Mouse (Mus musculus) right cerebral cortex, postnatal 36 days (tissue): ENCODE data around the gene Gm42715.

ENCODE experiments used
- DNase-seq, 2 experiments: peaks; one replicate each; pipeline ENCODE4 v3.0.0; 2022; ENCODE audit warnings: low spot score in 2 of 2, mixed read lengths in 1 of 2

The Gm42715 gene

DNA sequence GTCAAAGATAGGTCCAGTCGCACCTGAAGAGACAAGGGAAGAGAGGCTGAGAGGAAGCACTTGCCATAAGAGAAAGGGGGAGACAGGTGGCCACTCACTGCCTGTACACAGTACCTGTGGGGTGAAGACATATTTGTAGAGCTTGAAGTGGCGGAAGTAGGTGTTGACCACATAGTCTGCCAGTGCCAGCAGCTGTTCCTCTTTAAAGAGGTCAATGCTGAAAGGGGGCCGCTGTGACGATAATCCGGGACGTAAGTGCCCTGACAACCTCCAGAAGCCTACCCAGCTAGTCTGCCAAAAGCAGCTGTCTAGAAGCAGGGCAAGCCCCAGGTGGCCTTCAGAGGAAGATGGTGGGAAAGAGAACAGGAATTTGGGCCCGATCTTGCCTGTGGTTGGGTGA lies 65.6 kb downstream of the Gm42715 start:
- no peak for DNase-seq

DNA sequence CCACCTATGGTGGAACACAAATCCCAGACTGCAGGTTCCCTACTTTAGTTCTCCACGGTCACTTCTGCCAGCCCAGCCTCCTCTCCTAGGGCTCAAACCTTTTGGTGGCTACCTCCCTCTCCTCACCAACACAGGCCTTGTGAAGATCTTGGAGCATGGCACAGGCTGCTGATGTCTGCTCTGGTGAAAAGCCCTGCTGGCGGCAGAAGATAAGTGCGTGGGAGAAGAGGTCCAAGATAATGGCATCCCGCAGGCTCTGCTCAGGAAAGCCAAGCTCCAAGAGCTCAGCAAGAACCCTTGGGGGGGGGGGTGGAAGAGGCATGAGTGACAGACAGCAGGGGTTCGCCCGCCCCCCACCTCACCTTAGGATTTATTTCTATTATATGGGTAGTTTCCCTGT lies 66.8 kb downstream of the Gm42715 start:
- no peak for DNase-seq

DNA sequence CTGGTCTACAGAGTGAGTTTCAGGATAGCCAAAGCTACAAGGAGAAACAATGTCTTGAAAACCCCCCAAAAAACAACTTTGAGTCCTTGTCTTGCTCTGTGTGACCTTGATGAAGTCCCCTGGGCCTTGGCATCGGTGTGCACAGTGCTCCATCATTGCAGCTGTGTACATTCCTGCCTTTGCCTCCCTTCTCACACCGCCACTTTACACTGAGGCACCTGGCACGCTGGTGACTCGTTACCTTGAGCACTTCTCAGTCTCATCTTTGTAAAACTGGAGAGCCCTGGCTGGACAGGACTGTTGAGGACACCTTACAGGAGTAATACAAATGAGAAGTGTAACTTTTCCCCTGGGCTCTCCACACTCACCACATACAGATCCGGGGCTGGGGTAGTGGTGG lies 67.8 kb downstream of the Gm42715 start:
- no peak for DNase-seq

DNA sequence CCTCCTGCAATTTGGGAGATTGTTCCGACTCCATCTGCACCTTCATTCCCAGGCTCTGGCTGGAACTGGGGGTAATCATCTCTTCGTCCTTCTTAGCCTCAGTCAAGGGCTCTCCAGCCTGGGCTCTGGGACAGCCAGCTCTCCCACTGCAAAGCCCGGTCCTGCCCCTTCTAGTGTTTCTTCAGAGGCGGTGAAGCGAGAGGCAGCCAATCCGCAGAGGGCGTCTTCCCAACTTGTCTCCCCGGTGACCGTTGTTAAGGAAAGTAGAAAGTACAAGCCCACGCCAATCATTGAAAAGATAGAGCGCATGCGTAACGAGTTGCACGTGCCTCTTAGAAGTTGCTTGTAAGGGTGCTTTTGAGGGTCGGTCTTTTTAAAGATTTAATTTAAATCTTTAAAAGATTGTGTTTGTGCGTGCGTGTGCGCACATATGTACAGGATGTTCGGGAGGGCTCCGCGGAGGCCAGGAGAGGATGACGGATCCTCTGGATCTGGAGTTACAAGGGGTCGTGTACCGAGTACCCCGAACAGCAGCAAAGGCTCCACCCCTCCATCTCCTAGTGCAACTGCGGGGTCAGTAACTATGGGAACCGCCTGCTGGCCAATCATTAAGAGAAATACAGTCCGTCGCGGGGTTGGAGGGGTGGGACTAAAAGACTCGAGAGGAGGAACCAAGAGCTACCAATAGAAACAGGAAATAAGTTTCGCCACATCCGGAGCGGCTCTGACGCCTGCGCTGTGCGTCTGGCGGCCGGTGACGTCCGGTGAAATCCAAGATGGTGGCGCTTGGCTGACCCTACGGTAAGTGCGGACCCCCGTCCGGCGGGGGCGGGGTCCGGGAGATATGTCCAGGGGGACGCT lies 68.9 kb downstream of the Gm42715 start, which contains the start of the genes Ccdc189 and Rnf40:
Ccdc189 (minus strand) TSS at position 585 of the 861 bp plus-strand sequence.
Rnf40 (plus strand) TSS at position 757 of the 861 bp plus-strand sequence.
- peak; percentile 95 to 98 for DNase-seq

DNA sequence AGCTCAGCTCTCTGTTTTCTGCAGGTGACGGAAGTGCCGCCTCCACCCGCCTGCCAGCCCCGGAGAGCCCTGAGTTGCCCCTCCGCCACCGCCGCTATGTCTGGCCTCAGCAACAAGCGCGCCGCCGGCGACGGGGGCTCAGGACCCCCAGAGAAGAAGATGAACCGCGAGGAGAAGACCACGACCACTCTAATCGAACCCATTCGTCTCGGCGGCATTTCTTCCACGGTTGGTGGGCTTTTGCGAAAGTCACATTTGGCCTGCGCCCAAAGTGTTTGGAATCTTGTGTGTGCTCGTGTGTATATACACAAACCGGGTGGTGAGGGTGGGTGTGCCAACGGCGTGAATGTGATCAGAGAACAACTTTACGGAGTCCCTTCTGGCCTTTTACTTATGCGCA lies 69.5 kb downstream of the Gm42715 start:
- DNase-seq: no peak

DNA sequence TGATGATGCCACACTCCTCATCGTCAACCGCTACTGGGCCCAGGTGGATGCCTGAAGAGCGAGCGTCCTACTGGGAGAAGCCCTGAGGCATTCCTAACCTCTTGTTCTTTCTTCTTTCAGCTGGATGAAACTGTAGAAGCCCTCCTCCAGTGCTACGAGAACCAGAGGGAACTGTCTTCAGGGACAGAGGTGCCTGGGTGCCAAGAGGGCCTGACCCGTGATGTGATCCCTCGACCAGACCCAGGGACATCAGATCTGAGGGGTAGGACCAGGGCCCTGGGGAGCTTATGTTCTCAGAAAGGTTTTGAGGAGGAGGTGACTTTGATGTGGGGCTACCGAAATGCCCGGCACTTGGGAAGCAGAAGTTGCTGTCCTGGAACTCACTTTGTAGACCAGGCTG lies 70.3 kb downstream of the Gm42715 start:
- no peak for DNase-seq

DNA sequence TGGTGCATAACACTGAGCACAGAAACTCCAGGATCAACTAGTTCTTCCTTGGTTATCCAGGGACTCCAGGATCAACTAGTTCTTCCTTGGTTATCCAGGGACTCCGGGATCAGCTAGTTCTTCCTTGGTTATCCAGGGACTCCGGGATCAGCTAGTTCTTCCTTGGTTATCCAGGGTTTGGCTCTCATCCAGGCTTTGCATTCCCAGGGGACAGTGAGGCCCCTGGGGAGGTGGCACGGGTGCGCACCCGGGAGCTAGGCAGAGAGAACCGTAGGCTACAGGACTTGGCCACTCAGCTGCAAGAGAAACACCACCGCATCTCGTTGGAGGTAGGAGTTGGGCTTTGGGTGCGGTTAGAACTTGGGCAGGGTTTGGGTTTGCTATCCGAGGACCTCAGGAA lies 71.7 kb downstream of the Gm42715 start:
- no peak for DNase-seq

DNA sequence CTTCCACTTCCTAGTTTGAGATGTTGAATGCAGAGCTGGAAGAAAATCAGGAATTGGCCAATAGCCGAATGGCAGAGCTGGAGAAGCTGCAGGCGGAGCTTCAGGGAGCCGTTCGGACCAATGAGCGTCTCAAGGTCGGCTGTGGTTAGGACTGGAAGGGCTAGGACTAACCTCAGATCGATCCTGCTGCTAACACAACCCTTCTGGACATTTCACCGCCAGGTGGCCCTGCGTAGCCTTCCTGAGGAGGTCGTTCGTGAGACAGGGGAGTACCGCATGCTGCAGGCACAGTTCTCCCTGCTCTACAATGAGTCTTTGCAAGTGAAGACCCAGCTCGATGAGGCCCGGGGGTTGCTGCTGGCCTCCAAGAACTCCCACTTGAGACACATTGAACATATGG lies 73.2 kb downstream of the Gm42715 start:
- DNase-seq: no peak

DNA sequence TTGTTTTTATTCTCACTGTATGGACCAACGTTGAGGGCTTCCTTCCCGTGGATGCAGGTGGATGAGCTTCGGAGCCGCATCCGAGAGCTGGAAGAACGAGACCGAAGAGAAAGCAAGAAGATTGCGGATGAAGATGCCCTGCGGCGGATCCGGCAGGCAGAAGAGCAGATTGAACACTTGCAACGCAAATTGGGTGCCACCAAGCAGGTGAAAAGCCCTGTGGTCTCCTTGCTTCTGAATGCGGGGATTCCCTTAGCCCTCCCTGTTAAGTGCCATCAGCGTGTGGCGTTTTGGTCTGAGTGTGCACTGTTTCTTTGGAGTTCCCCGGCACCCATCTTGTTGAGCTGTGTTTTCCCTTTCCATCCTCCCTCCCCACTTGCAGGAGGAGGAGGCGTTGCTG lies 77.4 kb downstream of the Gm42715 start:
- no peak for DNase-seq

DNA sequence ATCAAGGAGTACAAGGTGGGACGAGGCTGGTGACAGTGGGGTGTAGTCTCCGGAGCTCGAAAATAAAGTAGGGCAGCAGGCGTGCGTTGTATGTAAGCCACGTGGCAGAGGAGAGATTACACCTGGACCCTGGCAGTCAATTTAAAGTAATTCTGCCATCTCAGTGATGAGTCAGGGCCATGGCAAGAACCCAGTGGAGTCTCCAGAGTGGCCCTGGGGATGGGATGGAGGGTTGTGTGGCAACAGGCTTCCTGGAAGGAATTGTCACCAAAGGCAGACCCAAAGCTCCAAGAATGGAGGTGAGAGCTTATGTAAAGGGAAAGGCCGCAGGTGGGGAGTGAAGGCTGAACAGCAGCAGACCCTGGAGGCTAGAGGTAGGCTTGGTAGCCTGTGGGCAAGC lies 81.2 kb downstream of the Gm42715 start:
- DNase-seq: no peak

DNA sequence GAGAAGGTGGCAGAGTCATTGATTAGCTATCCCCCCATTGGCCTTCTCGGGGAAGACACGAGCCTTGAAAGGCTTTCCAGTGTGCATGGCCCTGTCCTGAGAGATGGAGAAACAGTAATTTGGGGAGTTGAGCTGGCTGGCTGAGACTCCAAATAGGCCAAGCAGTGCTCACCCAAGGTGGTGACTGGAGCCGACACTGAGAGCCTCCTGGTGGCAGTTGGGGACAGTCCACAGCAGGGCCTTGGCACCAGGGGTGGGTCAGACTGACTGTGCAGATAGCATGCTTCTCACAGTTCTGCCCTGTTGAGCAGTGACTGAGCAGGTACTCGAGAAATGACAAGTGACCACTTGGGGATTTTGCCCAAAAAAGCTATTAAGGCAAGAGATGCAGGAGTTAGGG lies 82.4 kb downstream of the Gm42715 start:
- DNase-seq: no peak

DNA sequence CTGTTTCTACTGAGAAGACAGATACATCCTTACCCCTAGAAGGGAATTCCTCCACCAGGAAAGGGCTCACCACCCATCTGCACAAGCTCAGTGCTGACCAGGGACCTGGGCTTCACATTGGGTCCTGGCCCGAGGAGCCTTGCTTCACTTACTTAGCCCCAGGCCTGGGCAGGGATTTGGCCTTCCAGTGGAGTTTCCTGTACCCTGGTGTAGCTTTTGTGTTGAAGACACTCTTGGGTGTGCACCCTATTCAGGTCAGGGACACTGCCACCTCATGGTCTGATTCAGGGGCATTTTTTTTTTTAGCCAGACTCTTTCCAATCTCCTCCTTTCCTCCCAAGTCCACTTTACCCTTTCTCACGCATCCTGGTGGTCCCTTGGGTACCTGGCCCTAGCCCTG lies 83.5 kb downstream of the Gm42715 start:
- no peak for DNase-seq

DNA sequence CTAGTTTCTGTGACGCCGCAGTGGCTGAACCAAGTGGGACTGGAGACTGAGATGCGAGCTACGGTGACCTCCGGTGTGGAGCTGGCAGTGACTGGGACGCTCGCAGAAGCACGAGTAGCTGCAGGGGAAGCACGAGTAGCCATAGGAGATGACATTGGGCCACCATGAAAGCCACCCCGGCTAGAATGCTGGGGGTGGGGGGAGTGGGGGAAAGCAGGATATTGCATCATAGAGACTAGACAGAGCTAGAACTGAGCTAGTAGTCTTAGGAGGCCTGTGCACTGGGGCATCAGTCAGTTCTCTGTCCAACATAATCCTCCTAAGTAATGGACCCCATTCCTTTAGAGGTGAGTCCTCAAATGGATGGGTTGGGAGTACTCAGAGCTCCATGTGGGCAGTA lies 84.9 kb downstream of the Gm42715 start:
- DNase-seq: no peak

DNA sequence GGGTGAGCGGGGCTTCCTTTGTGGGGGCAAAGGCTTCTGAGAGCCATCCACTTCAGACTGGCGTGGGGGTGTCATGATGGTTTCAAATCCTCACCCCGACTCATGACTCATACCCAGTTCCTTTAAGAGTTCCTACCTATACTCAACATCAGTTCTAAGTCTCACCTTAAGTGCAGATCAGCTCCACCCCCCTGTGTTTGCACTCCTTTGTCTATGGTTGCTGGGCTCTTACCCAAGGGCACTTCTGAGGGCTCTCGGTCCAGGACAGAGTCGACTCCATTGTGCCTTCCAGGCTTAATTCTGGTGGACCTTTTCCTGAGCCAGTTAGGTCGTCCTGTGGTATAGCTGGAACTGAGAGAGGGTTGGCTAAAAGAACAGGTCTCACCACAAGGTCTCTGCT lies 87.8 kb downstream of the Gm42715 start:
- no peak for DNase-seq

DNA sequence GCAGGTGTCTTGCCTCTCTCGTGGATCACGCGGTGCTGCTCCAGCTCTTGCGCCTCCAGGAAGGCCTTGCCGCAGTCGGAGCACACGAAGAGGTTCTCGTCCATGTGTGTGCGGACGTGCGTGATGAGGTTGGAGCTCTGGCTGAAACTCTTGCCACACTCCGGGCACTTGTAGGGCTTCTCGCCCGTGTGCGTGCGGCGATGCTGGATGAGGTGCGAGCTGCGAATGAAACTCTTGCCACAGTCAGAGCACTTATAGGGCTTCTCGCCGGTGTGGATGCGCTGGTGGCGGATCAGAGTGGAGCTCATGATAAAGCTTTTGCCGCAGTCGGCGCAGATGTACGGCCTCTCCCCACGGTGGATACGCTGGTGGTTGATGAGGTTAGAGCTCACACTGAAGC lies 91.6 kb downstream of the Gm42715 start:
- no peak for DNase-seq

DNA sequence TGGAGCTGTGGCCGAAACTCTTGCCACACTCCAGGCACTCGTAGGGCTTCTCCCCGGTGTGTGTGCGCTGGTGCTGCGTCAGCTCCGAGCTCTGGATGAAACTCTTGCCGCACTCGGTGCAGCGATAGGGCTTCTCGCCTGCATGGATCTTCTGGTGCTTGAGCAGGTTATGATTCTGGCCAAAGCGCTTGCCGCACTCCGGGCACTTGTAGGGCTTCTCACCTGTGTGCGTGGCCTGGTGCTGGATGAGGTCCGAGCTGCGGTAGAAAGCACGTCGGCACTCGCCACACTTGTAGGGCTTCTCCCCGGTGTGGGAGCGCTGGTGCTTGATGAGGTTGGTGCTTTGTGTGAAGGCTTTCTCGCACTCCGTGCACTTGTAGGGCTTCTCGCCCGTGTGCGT lies 92.2 kb downstream of the Gm42715 start:
- no peak for DNase-seq

DNA sequence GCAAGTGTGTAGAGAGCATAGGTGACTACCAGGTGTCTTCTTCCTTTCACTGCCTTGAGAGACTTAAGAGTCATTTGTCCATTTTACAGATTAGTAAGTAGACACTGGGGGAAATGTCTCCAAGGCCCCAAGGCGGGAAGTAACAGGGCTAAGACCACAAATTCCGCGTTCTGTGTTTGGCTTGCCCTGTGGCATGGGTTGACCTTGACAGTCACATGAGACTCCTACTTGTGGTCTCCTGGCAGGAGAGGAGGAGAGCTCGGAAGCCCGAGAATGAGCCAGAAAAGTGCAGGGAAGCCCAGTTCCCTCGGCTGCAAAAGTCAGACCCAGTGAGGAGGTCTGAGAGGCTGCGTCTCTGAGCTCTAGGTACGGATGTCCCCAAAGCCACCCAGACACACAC lies 94.1 kb downstream of the Gm42715 start:
- DNase-seq: no peak

DNA sequence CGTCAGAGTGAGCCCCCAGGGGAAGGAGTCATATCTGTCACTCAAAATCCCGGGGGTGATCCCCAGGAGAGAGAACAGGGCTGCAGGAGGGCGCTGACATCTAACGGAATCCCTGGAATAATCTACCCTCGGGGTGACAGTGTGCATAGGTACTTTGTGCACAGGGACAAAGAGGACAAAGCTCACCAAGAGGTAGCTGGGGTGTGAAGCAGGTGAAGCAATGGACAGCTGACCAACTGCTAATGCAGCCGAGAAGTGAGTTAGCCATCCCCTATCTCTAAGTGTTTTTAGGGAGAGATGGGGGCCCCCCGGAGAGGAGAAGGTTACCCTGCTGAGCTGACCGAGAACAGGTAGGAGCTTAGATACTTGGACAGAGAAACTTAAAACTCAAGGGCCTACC lies 94.7 kb downstream of the Gm42715 start:
- DNase-seq: no peak

DNA sequence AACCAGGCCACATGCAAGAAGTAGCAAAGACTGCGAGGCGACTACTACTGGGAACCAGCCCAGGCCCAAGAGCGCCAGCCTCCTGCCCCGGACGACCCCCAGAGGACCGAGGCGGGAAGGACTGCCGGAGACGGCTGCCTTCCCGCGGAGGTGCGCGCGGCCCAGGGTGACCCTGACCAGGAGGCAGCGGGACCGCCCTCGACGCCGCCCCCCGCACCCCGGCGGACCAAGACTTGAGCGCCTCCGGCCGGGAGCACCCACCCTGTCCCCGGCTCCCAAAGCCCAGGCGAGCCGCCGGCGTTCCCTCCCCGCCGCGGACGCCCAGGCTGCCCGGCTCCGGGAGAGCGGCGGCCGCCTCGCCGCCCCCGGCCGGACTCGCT lies 95.1 kb downstream of the Gm42715 start:
- no peak for DNase-seq

DNA sequence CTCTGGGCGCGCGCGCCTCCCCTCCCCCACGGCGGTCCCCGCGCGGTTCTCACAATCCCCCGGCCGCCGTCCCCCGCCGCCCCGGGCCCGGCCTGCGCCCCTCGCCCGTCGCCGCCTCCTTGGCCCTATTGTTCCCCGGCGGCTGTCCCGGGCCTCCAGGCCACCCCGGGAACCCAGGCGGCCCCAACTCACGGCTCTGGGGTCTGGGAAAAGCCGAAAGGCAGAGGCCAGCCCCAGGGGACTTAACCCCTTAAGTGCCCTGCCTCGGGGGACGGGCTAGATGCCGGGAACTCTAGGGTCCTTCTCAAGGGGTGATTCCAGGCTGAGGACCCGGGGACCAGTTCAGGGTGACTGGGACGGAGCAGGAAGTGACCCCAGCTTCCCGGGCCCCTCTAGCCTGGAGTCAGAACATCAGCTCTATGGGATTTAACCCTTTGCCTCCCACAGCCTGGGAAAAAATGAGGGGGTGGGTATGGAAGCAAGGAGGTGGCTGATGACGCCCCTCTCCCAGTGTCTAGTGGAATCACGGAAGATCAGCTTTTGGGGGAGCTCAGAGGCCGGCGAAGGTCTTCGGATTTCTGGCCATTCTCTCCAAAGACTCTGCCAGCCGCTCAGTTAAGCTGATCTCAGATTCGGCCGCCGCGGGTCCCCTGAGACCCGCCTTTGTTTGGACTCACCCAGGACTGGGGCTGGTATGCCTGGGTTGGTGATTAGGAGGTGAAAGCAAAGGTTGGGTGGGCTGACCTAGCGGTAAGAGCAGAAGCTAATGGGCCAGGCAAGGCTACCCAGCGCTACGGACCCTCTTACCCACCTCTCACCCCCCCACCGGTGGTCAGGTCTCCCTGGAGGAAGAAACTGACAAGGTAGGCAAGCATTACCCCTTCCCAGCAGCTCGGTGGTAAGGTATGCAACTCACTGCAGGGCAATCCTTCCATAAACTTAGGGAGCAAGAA lies 95.8 kb downstream of the Gm42715 start, which contains the start of gene Zfp629:
Zfp629 (minus strand) TSS at position 907 of the 953 bp plus-strand sequence.
- peak; percentile 60 to 63 for DNase-seq

DNA sequence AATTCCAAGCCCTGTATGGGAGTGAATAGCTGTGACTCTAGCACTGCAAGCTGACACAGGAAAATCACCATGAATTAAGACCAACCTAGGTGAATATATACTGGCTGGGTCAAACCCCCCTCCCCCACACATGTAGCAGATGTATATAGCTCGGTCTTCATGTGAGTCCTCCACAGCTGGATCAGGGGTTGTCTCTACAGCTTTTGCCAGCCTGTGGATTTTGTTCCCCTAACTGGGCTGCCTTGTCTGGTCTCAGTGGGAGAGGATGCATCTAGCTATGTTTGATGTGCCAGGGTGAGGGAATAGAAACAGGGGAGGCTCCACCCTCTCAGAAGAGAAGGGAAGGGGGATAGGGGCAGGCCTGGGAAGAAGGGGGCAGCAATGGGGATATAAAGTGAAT lies 97.0 kb downstream of the Gm42715 start:
- no peak for DNase-seq
